Mouse (Mus musculus) embryonic facial prominence, embryonic 13.5 days (tissue): ENCODE data around the gene Gm17428. TPM values are rescaled to one million over a fixed set of nuclear protein-coding genes. Genes with fewer than 3 reads are reported as not detected.
"Not testable (repeated sequence)": the region's sequence is repeated elsewhere in the genome, so short reads cannot be mapped to it uniquely, and the experiment has no call there.

ENCODE experiments used
- ATAC-seq: fragments of 200-750 bp; cut with Nextera tagmentation; 2 replicates; pipeline ENCODE4 v1.8.0; 2017; ENCODE audit warnings: low read depth; ENCODE audit not compliant: insufficient number of reproducible peaks, insufficient read depth, low FRiP score, low TSS enrichment
- H3K27ac ChIP-seq: fragments of 300-500 bp; sonication (generic); 2 replicates; pipeline ENCODE4 v1.5.1; 2015; ENCODE audit warnings: moderate library complexity, mild to moderate bottlenecking, inconsistent platforms
- H3K27me3 ChIP-seq: fragments of 300-500 bp; sonication (generic); 2 replicates; pipeline ENCODE4 v1.6.1; 2015; ENCODE audit warnings: mild to moderate bottlenecking, inconsistent platforms
- H3K36me3 ChIP-seq: fragments of 300-500 bp; sonication (generic); 2 replicates; pipeline ENCODE4 v1.6.1; 2015; ENCODE audit warnings: mild to moderate bottlenecking, inconsistent platforms
- H3K4me1 ChIP-seq: fragments of 300-500 bp; sonication (generic); 2 replicates; pipeline ENCODE4 v1.6.1; 2015; ENCODE audit warnings: inconsistent platforms
- H3K4me2 ChIP-seq: fragments of 300-500 bp; sonication (generic); 2 replicates; pipeline ENCODE4 v1.6.1; 2015; ENCODE audit warnings: moderate library complexity, mild to moderate bottlenecking, inconsistent platforms
- H3K4me3 ChIP-seq: fragments of 300-500 bp; sonication (generic); 2 replicates; pipeline ENCODE4 v1.5.1; 2015; ENCODE audit warnings: mild to moderate bottlenecking, inconsistent platforms
- H3K9ac ChIP-seq: fragments of 300-500 bp; sonication (generic); 2 replicates; pipeline ENCODE4 v1.6.1; 2015; ENCODE audit warnings: mild to moderate bottlenecking, inconsistent platforms
- H3K9me3 ChIP-seq: fragments of 300-500 bp; sonication (generic); 2 replicates; pipeline ENCODE4 v1.6.1; 2016; ENCODE audit warnings: inconsistent platforms
- WGBS: fragments of 180-500 bp; shearing (Covaris S2); methylation state at CpG from one replicate; pipeline ENCODE4 v1.1.7; 2015; ENCODE audit warnings: mixed read lengths; 5-methylcytosine and 5-hydroxymethylcytosine counted together
- polyA plus RNA-seq: library from polyadenylated mRNA; unstranded; fragments of >200 nt; fragmentation: Nextera tagmentation; extraction: Ambion mirVana; gene quantifications from 2 replicates; pipeline ENCODE4 v1.2.1, GENCODE M21; 2015

Gm17428 gene
- polyA plus RNA-seq, 1 experiment from 2014 or later, result not detected

DNA sequence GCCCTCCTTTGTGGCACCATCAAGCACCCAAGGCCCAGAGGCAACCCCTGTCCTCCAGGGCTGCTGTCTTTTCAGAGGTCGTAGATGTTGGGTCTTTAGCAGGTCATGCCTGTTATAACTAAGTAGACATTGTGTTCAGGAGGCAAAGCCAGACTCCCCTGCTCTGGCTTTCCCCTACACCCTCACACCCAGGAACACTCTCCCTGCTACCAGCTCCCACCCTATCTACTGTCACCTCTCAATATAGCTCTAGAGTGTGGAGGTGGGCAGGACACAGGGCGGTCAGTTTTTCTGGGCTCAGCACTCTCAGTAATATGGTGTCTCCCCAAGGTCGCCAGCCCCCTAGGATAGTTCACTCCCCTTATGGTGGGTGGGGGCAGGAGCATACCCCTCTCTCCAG lies 8.9 kb upstream of the Gm17428 start:
- no peak overlapping the region for H3K4me3 ChIP-seq
- H3K4me1 ChIP-seq, result no peaks in the 10 kb centered on the region
- no peak overlapping the region for H3K27ac ChIP-seq
- WGBS, result 83% methylated on average over 3 of the region's 3 CpGs
- H3K36me3 ChIP-seq, result no peaks in the 10 kb centered on the region
- ATAC-seq, result no peak
- H3K4me2 ChIP-seq, result no peak overlapping the region
- no peaks in the 10 kb centered on the region for H3K9me3 ChIP-seq
- no peaks in the 10 kb centered on the region for H3K27me3 ChIP-seq
- H3K9ac ChIP-seq, result no peak overlapping the region

DNA sequence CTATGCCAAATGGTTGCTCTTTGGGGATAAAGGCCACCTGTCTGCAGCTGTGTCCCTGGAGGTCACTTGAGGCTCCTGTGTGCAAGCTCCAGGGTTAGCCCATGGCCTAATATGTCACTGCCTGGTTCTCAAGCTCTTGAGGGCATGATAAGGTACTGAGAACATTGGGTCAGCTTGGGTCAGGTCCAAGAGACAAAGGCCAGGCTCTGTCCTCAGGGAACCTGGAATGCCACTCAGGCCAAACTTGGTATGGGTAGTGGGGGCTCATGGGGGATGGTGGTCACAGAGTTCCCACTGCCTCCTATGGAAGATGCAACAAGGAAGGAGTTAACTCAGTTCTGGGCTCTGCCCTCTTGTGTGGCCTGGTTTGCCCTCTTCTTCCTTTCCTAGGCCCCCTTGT lies 8.4 kb upstream of the Gm17428 start:
- no peaks in the 10 kb centered on the region for H3K9me3 ChIP-seq
- ATAC-seq, result no peak
- no peaks in the 10 kb centered on the region for H3K27me3 ChIP-seq
- no peak overlapping the region for H3K9ac ChIP-seq
- H3K4me2 ChIP-seq, result no peak overlapping the region
- no peaks in the 10 kb centered on the region for H3K4me1 ChIP-seq
- H3K36me3 ChIP-seq, result no peaks in the 10 kb centered on the region
- no peak overlapping the region for H3K27ac ChIP-seq
- H3K4me3 ChIP-seq, result no peak overlapping the region

DNA sequence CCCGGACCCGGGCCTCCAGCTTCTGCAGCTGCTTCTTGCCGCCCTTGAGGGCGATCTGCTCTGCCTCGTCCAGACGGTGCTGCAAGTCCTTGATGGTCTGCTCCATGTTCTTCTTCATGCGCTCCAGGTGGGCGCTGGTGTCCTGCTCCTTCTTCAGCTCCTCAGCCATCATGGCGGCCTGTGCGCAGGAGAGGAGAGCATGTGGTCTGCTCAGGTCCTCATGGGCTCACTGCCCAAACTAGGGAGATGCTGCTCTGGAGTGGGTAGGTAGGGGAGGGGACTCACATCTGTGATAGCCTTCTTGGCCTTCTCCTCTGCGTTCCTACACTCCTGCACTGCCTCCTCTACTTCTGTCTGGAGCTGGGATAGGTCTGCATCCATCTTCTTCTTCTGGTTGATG lies 3.9 kb upstream of the Gm17428 start:
- H3K9ac ChIP-seq, H3K27me3 ChIP-seq, H3K4me3 ChIP-seq, H3K4me2 ChIP-seq, ATAC-seq, H3K9me3 ChIP-seq, H3K27ac ChIP-seq, H3K36me3 ChIP-seq, H3K4me1 ChIP-seq: not testable (repeated sequence)
- 86% methylated on average over 9 of the region's 11 CpGs for WGBS

DNA sequence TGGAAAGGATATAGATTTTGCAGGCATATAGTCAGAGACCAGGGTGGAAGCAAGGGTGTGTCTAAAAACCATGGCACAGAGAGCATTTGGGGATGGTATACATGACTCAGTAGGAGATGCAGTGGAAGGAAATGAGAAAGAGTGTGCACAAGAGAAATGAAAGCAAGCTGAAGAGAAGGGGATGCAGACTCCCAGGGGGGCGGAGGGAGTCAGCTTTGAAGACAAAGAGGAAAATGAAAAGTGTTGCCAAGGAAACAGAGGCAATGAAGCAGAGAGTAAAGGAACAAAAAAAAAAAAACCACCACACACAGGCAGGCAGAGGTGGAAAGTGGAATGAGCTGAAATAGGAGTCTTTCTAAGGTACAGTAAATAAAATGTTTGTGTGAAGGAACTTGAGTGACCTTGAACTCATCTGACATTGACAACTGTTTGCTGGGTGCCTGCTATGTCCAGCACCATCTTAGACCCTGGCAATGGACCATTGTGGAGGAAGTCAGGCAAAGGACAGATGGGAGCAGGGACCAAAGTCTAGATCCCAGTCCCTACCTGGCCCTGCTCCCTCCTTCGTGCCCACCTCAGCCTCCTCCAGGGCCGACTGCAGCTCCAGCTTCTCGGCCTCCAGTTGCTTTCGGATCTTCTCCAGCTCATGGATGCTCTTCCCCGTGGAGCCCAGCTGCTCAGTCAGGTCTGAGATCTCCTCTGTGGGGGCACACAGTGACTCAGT lies 2.5 kb upstream of the Gm17428 start:
- 74% methylated on average over 6 of the region's 6 CpGs for WGBS
- ATAC-seq, result no peak
- H3K9ac ChIP-seq, result no peak overlapping the region
- no peak overlapping the region for H3K27ac ChIP-seq
- H3K36me3 ChIP-seq, result no peaks in the 10 kb centered on the region
- peaks cover 4% of the 10 kb centered on the region; the same call in 1 of the 2 replicates for H3K27me3 ChIP-seq
- H3K4me3 ChIP-seq, result no peak overlapping the region
- H3K9me3 ChIP-seq, result no peaks in the 10 kb centered on the region
- no peaks in the 10 kb centered on the region; the same call in 1 of the 2 replicates for H3K4me1 ChIP-seq
- no peak overlapping the region for H3K4me2 ChIP-seq

GRCm38 (mm10) chr14:54978664-54979063 lies 1.9 kb downstream of the Gm17428 start:
- Histone ChIP-seq H3K9ac (no peak overlapping the region), H3K9me3 (no peaks in the 10 kb centered on the region), H3K4me1 (no peaks in the 10 kb centered on the region; the same call in 1 of the 2 replicates), H3K4me2 (no peak overlapping the region), H3K27ac (no peak overlapping the region), H3K36me3 (no peaks in the 10 kb centered on the region), H3K4me3 (no peak overlapping the region), H3K27me3 (peaks cover 4% of the 10 kb centered on the region; the same call in 1 of the 2 replicates)
- WGBS, result 88% methylated on average over 8 of the region's 8 CpGs
- no peak for ATAC-seq

- H3K4me1 ChIP-seq, result no peaks in the 10 kb centered on the region
- 95% methylated on average over 7 of the region's 7 CpGs for WGBS
- no peaks in the 10 kb centered on the region for H3K27me3 ChIP-seq
- no peak overlapping the region for H3K4me2 ChIP-seq
- no peak for ATAC-seq
- H3K36me3 ChIP-seq, result no peaks in the 10 kb centered on the region
- no peak overlapping the region for H3K27ac ChIP-seq
- no peaks in the 10 kb centered on the region for H3K9me3 ChIP-seq
- H3K9ac ChIP-seq, result no peak overlapping the region
- no peak overlapping the region for H3K4me3 ChIP-seq
Measured at GRCm38 (mm10) chr14:54981934-54982333, 5.2 kb downstream of the Gm17428 start.

DNA sequence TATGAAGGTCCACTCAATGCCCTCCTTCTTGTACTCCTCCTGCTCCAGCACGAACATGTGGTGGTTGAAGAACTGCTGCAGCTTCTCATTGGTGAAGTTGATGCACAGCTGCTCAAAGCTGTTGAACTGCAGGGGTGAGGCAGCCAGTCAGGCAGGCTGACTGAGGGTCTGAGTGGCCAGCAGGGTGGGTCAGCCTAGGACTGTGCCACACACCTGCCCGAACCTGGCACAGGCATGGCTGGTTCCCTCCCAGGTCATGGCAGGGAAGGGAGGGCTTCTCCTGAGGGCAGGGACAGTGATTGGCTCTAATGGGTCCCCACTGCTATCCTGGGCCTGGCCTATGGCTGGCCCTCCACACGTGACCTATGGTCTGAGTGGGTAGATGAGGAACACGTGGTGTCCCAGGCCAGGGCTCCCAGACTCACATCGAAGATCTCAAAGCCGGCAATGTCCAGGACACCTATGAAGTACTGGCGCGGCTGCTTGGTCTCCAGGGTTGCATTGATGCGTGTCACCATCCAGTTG lies 11.7 kb downstream of the Gm17428 start:
- ATAC-seq, result peak; percentile 58; the same call in 1 of the 2 replicates
- H3K27ac ChIP-seq, H3K4me2 ChIP-seq, H3K4me1 ChIP-seq, H3K9ac ChIP-seq, H3K9me3 ChIP-seq, H3K36me3 ChIP-seq, H3K27me3 ChIP-seq, H3K4me3 ChIP-seq: not testable (repeated sequence)
- 86% methylated on average over 9 of the region's 9 CpGs for WGBS

- Histone ChIP-seq H3K9me3 (no peaks in the 10 kb centered on the region), H3K4me1 (no peaks in the 10 kb centered on the region), H3K4me3 (no peak overlapping the region), H3K36me3 (no peaks in the 10 kb centered on the region), H3K27ac (no peak overlapping the region), H3K4me2 (no peak overlapping the region), H3K27me3 (no peaks in the 10 kb centered on the region), H3K9ac (no peak overlapping the region)
- 89% methylated on average over 13 of the region's 13 CpGs for WGBS
- ATAC-seq, result no peak
Measured at GRCm38 (mm10) chr14:54988882-54989281, 12.1 kb downstream of the Gm17428 start.

DNA sequence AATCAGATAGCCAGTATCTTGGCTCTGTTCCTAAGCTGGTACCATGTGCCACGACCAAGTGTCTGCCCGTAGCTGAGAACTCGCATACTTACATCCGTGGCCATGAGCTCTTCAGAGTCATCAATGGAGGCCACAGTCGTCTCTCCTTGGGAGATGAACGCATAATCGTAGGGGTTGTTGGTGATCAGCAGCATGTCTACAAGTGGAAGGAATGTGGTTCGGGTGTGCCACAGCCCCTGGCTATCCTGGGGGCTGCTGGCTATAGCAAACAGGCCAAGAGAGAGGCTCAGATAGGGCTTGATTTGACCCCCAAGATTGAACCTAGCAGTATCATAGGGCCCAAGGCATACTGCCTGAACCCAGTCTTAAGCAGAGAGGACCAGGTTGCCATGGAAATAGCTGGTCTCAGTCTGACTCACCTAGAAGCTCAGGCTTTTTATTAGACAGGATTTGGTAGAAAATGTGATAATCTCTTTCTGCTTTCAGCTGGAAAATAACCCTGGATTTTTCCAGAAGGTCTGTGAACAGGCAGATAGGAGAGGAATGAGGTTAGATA lies 13.2 kb downstream of the Gm17428 start:
- 87% methylated on average over 8 of the region's 8 CpGs for WGBS

DNA sequence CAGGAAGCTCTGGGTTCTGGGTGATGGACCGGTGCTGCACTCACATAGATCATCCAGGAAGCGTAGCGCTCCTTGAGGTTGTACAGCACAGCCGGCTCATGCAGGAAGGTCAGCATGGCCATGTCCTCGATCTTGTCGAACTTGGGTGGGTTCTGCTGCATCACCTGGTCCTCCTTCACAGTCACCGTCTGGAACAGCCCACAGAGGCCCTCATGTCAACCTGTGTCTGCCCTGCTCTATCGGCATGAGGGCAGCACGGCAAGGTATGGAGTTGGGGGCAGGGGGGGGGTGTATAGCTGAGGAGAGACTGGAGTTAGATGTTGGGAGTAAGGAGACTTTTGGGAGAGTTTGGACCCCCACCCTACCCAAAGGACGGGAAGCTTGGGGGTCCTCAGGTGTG lies 15.5 kb downstream of the Gm17428 start:
- no peak overlapping the region for H3K4me2 ChIP-seq
- no peak overlapping the region for H3K27ac ChIP-seq
- no peaks in the 10 kb centered on the region for H3K27me3 ChIP-seq
- 93% methylated on average over 10 of the region's 10 CpGs for WGBS
- no peak overlapping the region for H3K4me3 ChIP-seq
- no peaks in the 10 kb centered on the region for H3K9me3 ChIP-seq
- H3K4me1 ChIP-seq, result peaks cover 24% of the 10 kb centered on the region
- H3K36me3 ChIP-seq, result no peaks in the 10 kb centered on the region
- H3K9ac ChIP-seq, result no peak overlapping the region
- no peak for ATAC-seq

More for the DNA sequence above, 13.2 kb downstream of the Gm17428 start:
- H3K9me3 ChIP-seq, result no peaks in the 10 kb centered on the region
- no peak for ATAC-seq
- no peak overlapping the region for H3K27ac ChIP-seq
- H3K36me3 ChIP-seq, result no peaks in the 10 kb centered on the region
- no peak overlapping the region for H3K9ac ChIP-seq
- H3K4me1 ChIP-seq, result peaks cover 8% of the 10 kb centered on the region
- H3K27me3 ChIP-seq, result no peaks in the 10 kb centered on the region
- H3K4me3 ChIP-seq, result no peak overlapping the region
- no peak overlapping the region for H3K4me2 ChIP-seq

DNA sequence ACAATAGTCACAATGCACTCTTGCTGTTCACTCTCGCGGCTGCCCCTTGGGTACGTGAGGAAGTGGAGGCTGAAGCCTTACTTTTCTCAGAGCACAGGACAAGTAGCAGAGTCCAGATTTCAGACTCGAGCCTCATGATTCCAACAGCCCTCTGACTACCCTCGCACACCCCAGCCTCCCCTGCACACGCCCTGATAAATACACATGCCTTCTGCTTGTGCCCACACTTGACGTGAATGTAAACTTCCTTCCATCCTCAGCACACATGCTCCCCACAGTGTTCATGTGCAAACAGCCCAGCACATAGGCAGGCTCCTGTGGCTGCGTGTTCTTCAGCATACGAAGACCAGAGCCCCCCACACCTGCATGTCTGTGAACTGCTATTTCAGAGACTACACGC lies 16.9 kb downstream of the Gm17428 start:
- H3K4me1 ChIP-seq, result peaks cover 25% of the 10 kb centered on the region
- H3K27me3 ChIP-seq, result no peaks in the 10 kb centered on the region
- H3K4me2 ChIP-seq, result no peak overlapping the region
- no peaks in the 10 kb centered on the region for H3K36me3 ChIP-seq
- no peaks in the 10 kb centered on the region for H3K9me3 ChIP-seq
- no peak overlapping the region for H3K9ac ChIP-seq
- no peak overlapping the region for H3K27ac ChIP-seq
- WGBS, result 65% methylated on average over 10 of the region's 10 CpGs
- H3K4me3 ChIP-seq, result no peak overlapping the region
- no peak for ATAC-seq
